Mouse (Mus musculus) forebrain, embryonic 12.5 days (tissue): ENCODE results near the gene Cntnap5c. TPM values are rescaled to one million over a fixed set of nuclear protein-coding genes. Genes with fewer than 3 reads are reported as not detected.

Experiments used
- ATAC-seq: fragments of 200-750 bp; cut with Nextera tagmentation; 2 replicates; pipeline ENCODE4 v1.8.0; 2017; ENCODE audit warnings: moderate TSS enrichment; ENCODE audit not compliant: low FRiP score
- H3K27ac ChIP-seq: fragments of 300-500 bp; sonication (generic); 2 replicates; pipeline ENCODE4 v1.5.1; 2016; ENCODE audit warnings: mild to moderate bottlenecking
- H3K27me3 ChIP-seq: fragments of 300-500 bp; sonication (generic); 2 replicates; pipeline ENCODE4 v1.6.1; 2016; ENCODE audit warnings: mild to moderate bottlenecking
- H3K36me3 ChIP-seq: fragments of 300-500 bp; sonication (generic); replicated peaks from 2 replicates; pipeline ENCODE4 v1.6.1; 2016; ENCODE audit warnings: mild to moderate bottlenecking
- H3K4me1 ChIP-seq: fragments of 300-500 bp; sonication (generic); 2 replicates; pipeline ENCODE4 v1.6.1; 2016
- H3K4me2 ChIP-seq: fragments of 300-500 bp; sonication (generic); 2 replicates; pipeline ENCODE4 v1.6.1; 2016; ENCODE audit warnings: mild to moderate bottlenecking, moderate library complexity
- H3K4me3 ChIP-seq: fragments of 300-500 bp; sonication (generic); replicated peaks from 2 replicates; pipeline ENCODE4 v1.5.1; 2016; ENCODE audit warnings: mild to moderate bottlenecking
- H3K9ac ChIP-seq: fragments of 300-500 bp; sonication (generic); 2 replicates; pipeline ENCODE4 v1.6.1; 2016; ENCODE audit warnings: mild to moderate bottlenecking
- H3K9me3 ChIP-seq: fragments of 300-500 bp; sonication (generic); 2 replicates; pipeline ENCODE4 v1.6.1; 2016
- WGBS: fragments of 180-500 bp; shearing (Covaris S2); methylation state at CpG from one replicate; pipeline ENCODE4 v1.1.7; 2016; 5-methylcytosine and 5-hydroxymethylcytosine counted together
- polyA plus RNA-seq: library from polyadenylated mRNA; unstranded; fragments of >200 nt; fragmentation: Nextera tagmentation; extraction: Ambion mirVana; gene quantifications from 2 replicates; pipeline ENCODE4 v1.2.1, GENCODE M21; 2016

Gene Cntnap5c
- 0.21 and 0.32 TPM in 2 replicates for polyA plus RNA-seq

DNA sequence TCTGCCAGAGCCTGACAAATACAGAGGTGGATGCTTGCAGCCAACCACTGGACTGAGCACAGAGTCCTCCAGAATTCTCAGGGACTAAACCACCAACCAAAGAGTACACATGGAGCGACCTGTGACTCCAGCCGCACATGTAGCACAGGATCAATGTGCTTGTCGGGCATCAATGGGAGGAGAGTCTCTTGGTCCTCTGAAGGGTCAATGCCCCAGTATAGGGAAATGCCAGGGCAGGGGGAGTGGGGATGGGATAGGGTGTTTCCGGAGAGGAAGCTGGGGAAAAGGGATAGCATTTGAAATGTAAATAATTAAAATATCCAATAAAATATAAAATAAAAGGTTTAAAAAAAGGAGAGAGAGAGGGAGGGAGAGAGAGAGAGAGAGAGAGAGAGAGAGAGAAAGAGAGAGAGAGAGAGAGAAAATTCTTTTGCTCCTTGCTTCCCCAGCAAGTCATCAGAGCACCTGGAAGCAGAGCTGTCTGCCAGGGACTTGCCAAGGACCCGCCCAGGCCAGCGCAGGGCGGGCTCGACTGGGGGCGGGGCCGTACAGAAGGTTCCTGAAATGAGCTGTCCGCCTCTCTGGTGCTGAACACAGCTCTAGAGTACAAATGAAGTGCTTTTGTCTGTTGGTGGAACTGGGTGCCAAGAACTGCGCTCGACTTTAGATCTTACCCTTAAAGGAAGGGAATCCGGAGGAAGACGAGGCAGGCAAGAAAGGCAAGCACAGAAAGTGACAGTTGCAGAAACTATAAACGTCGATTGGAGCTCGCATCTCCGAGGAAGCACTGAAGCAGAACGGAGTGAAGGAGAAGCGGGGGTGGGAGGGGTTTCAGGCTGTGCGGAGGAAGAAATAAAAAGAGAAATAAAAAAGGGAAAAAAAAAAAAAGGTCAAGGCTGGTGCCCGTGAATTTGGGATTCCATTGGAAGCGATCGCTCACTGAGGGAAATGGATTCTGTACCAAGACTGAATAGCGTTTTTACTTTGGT is at the start of gene Cntnap5c:
Gene Cntnap5c, plus strand, starts transcription at position 949 of the 989 bp plus-strand sequence.
- H3K4me1 ChIP-seq: 0 out of 2 replicates have a peak, but pooled peaks cover 3% of the 10 kb centered on the region
- H3K9me3 ChIP-seq: no peaks in the 10 kb centered on the region
- H3K4me3 ChIP-seq: peak within 1 kb of the TSS; percentile 29
- H3K36me3 ChIP-seq: no peaks in the 10 kb centered on the region
- H3K27me3 ChIP-seq: peaks cover 3% of the 10 kb centered on the region; the same call in 1 of the 2 replicates
- peak; percentile 91 for ATAC-seq
- no peak within 1 kb of the TSS for H3K27ac ChIP-seq
- 19% methylated on average over 26 of the region's 26 CpGs for WGBS
- no peak within 1 kb of the TSS for H3K9ac ChIP-seq
- peak within 1 kb of the TSS; percentile 53 for H3K4me2 ChIP-seq

DNA sequence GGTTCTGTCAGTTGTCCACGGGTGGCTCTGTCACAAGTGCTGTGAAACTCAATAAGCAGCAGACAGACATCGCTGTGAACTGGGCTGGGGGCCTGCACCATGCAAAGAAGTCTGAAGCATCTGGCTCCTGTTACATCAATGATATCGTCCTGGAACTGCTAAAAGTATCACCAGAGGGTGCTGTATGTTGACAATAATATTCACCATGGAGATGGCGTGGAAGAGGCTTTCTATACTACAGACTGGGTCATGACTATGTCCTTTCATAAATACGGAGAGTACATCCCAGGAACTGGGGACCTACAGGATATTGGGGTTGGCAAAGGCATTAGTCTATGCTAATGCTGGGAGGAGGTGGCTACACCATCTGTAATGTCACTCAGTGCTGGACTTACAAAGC is 27.3 kb upstream of the Cntnap5c start, which contains the start of gene Gm21834:
Gene Gm21834, minus strand, starts transcription at position 101 of the 400 bp plus-strand sequence.
- H3K27me3 ChIP-seq: no peaks in the 10 kb centered on the region
- H3K4me3 ChIP-seq: no peak within 1 kb of the TSS
- no peaks in the 10 kb centered on the region for H3K9me3 ChIP-seq
- no peak for ATAC-seq
- no peaks in the 10 kb centered on the region for H3K4me1 ChIP-seq
- no peaks in the 10 kb centered on the region for H3K36me3 ChIP-seq
- no peak within 1 kb of the TSS for H3K4me2 ChIP-seq
- 84% methylated on average over 5 of the region's 5 CpGs for WGBS
- no peak within 1 kb of the TSS for H3K9ac ChIP-seq
- H3K27ac ChIP-seq: no peak within 1 kb of the TSS

GRCm38 (mm10) chr17:57758033-57758432 is 11.3 kb upstream of the Cntnap5c start:
- Histone ChIP-seq H3K9me3 (no peaks in the 10 kb centered on the region), H3K27me3 (no peaks in the 10 kb centered on the region), H3K4me1 (no peaks in the 10 kb centered on the region), H3K36me3 (no peaks in the 10 kb centered on the region), H3K4me3 (no peak overlapping the region), H3K27ac (no peak overlapping the region), H3K4me2 (no peak overlapping the region), H3K9ac (no peak overlapping the region)
- no peak for ATAC-seq
- WGBS: 86% methylated on average over 1 of the region's 1 CpGs

GRCm38 (mm10) chr17:57767306-57767705 is 2.1 kb upstream of the Cntnap5c start:
- Histone ChIP-seq H3K36me3 (no peaks in the 10 kb centered on the region), H3K4me1 (0 out of 2 replicates have a peak, but pooled peaks cover 3% of the 10 kb centered on the region), H3K4me3 (no peak overlapping the region), H3K9me3 (no peaks in the 10 kb centered on the region), H3K9ac (no peak overlapping the region), H3K27me3 (peaks cover 3% of the 10 kb centered on the region; the same call in 1 of the 2 replicates), H3K4me2 (no peak overlapping the region), H3K27ac (no peak overlapping the region)
- ATAC-seq: no peak

GRCm38 (mm10) chr17:57770904-57771303 is 1.5 kb downstream of the Cntnap5c start:
- H3K9me3 ChIP-seq: no peaks in the 10 kb centered on the region
- ATAC-seq: peak; percentile 56; the same call in 1 of the 2 replicates

DNA sequence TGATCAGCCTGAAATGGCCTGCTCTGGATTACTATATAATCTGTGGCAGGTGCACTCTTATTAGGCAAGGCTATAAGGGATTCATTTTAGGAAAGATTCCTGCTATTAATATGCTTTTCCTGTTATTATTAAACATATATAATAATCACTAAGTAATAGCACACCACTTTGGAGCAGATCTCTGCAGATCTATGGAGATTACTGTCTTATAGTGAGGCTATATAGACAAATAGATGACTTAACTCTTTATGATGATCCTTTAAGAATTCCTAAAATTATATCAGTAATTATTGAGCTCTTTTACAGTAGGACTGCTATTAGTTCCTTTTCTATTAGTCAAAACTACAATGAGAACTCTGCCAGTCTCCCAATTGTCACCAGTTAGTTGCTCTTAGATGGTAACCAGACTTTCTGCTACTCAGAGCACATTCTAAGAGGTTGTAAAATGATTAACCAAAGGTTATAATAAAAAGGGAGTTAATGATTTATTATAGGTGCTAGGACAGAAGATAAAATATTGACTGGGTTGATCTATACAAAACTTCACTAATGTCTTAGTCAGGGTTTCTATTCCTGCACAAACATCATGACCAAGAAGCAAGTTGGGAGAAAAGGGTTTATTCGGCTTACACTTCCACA is 18.9 kb downstream of the Cntnap5c start:
- no peak for ATAC-seq
- H3K4me1 ChIP-seq: no peaks in the 10 kb centered on the region
- no peak overlapping the region for H3K4me3 ChIP-seq
- H3K27ac ChIP-seq: no peak overlapping the region
- H3K9ac ChIP-seq: no peak overlapping the region
- H3K27me3 ChIP-seq: no peaks in the 10 kb centered on the region
- no peaks in the 10 kb centered on the region for H3K36me3 ChIP-seq
- H3K4me2 ChIP-seq: no peak overlapping the region
- no peaks in the 10 kb centered on the region for H3K9me3 ChIP-seq
- WGBS: 74% methylated on average over 1 of the region's 1 CpGs

More at GRCm38 (mm10) chr17:57770904-57771303, 1.5 kb downstream of the Cntnap5c start:
- H3K4me1 ChIP-seq: 0 out of 2 replicates have a peak, but pooled peaks cover 3% of the 10 kb centered on the region
- no peak overlapping the region for H3K4me2 ChIP-seq
- peaks cover 3% of the 10 kb centered on the region; the same call in 1 of the 2 replicates for H3K27me3 ChIP-seq
- H3K36me3 ChIP-seq: no peaks in the 10 kb centered on the region
- H3K27ac ChIP-seq: no peak overlapping the region
- H3K9ac ChIP-seq: no peak overlapping the region
- 17% methylated on average over 4 of the region's 4 CpGs for WGBS
- H3K4me3 ChIP-seq: no peak overlapping the region

DNA sequence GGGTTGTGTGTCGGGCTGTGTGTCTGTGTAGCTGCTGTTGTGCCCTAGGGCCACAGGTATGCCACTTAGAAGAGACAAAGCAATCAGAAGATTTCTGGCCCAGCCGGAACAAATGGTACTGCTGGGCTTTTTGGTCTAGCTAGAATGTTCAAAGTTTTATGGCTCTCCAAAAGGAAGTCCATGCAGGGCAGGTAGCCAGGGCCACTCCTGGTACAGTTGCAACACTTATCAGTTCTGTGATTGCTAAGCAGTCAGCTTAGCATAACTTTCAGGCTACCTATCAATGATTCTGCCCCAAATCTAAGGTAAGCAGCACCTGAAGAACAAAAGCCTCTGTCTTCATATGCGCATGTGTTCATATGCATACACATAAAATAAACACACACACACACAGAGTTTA is 26.0 kb downstream of the Cntnap5c start:
- 88% methylated on average over 3 of the region's 3 CpGs for WGBS
- ATAC-seq: no peak

DNA sequence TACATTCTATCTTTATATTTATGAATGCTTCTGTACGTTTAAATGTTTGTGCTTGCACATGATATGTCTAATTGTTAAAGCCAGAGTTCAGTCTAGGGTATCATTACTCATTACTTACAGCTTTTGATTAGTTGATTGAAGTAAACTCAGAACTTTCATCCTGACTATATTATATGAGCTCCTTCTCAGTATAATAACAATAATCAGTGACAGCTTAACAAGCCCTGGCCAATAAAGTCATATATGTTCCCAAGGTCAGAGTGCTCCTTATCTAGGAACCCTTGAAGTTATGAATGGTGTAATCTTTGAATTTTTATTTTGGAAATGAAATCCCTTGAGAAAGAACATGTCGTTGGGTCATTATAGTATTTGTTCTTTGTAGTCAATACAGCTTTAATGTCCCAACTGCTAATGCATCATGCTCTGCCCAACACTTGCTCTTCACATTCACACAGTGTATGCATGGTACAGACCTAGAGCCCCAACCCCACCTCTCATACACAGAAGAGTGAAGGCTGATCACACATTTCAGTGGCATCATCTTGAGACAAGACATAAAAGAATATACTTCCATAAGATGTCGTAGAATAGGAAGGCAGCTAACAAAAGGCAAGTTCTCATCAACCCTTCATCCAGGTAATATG is 27.4 kb downstream of the Cntnap5c start:
- Histone ChIP-seq H3K9me3 (no peaks in the 10 kb centered on the region), H3K4me1 (peaks cover 5% of the 10 kb centered on the region; the same call in 1 of the 2 replicates), H3K9ac (no peak overlapping the region), H3K4me3 (no peak overlapping the region), H3K27me3 (no peaks in the 10 kb centered on the region), H3K4me2 (no peak overlapping the region), H3K27ac (no peak overlapping the region), H3K36me3 (no peaks in the 10 kb centered on the region)
- no peak for ATAC-seq
- 88% methylated on average over 3 of the region's 3 CpGs for WGBS

More for the DNA sequence above, 26.0 kb downstream of the Cntnap5c start:
- peaks cover 5% of the 10 kb centered on the region; the same call in 1 of the 2 replicates for H3K4me1 ChIP-seq
- no peak overlapping the region for H3K9ac ChIP-seq
- no peaks in the 10 kb centered on the region for H3K36me3 ChIP-seq
- no peak overlapping the region for H3K27ac ChIP-seq
- no peaks in the 10 kb centered on the region for H3K9me3 ChIP-seq
- no peak overlapping the region for H3K4me2 ChIP-seq
- no peaks in the 10 kb centered on the region for H3K27me3 ChIP-seq
- no peak overlapping the region for H3K4me3 ChIP-seq

DNA sequence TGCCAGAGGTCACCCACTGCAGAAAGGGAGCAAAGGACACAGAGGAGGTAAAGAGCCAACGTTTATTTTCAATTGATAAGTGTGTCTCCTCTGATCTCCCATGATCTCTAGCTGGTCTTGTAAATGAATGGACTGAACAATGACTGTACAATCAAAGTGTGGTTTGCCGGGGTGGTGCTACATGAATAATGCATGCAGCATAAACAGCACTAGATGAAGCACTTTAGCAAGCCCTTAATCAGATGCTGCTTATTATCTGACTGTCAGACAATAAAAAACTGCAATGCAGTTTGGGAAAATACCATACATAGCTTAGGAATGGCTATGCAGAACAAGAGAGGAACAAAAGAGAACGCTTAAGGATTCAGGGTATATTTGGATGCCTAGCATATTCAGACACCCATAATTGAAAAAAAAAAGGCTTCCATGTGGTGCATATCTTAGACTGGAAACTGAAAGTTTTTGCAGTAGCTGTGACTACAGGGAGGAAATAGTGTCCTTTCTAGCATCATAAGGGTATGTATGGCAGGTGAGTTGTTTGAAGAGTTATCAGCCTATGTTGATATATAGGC is 30.1 kb downstream of the Cntnap5c start:
- peak; percentile 80 for ATAC-seq
- no peak overlapping the region for H3K9ac ChIP-seq
- no peak overlapping the region for H3K4me2 ChIP-seq
- H3K4me1 ChIP-seq: peaks cover 5% of the 10 kb centered on the region; the same call in 1 of the 2 replicates
- H3K27ac ChIP-seq: no peak overlapping the region
- no peaks in the 10 kb centered on the region for H3K36me3 ChIP-seq
- no peaks in the 10 kb centered on the region for H3K27me3 ChIP-seq
- no peaks in the 10 kb centered on the region for H3K9me3 ChIP-seq
- no peak overlapping the region for H3K4me3 ChIP-seq
- 21% methylated on average over 3 of the region's 3 CpGs for WGBS

DNA sequence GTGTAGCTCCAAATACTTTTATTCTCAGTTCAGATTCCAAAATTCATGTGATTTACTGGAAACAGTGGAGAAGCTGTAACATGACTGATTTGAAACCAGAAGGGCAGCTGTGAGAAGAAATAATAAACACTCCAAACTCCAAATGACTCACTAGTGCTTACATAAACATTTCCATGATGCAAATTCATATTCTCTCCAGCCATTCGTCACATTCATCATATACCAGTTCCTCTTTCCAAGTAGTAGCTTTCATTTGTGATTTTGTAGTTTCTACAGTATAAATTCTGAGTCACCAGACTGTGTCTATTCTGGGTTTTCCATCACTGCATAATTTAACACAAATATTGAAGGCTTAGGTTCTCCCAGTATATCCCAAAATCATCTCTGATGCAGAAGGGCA is 31.8 kb downstream of the Cntnap5c start:
- no peak for ATAC-seq
- H3K4me3 ChIP-seq: no peak overlapping the region
- no peak overlapping the region for H3K9ac ChIP-seq
- no peaks in the 10 kb centered on the region for H3K9me3 ChIP-seq
- no peak overlapping the region for H3K27ac ChIP-seq
- no peaks in the 10 kb centered on the region for H3K36me3 ChIP-seq
- peaks cover 5% of the 10 kb centered on the region; the same call in 1 of the 2 replicates for H3K4me1 ChIP-seq
- no peak overlapping the region for H3K4me2 ChIP-seq
- no peaks in the 10 kb centered on the region for H3K27me3 ChIP-seq
- WGBS: 90% methylated on average over 1 of the region's 1 CpGs

DNA sequence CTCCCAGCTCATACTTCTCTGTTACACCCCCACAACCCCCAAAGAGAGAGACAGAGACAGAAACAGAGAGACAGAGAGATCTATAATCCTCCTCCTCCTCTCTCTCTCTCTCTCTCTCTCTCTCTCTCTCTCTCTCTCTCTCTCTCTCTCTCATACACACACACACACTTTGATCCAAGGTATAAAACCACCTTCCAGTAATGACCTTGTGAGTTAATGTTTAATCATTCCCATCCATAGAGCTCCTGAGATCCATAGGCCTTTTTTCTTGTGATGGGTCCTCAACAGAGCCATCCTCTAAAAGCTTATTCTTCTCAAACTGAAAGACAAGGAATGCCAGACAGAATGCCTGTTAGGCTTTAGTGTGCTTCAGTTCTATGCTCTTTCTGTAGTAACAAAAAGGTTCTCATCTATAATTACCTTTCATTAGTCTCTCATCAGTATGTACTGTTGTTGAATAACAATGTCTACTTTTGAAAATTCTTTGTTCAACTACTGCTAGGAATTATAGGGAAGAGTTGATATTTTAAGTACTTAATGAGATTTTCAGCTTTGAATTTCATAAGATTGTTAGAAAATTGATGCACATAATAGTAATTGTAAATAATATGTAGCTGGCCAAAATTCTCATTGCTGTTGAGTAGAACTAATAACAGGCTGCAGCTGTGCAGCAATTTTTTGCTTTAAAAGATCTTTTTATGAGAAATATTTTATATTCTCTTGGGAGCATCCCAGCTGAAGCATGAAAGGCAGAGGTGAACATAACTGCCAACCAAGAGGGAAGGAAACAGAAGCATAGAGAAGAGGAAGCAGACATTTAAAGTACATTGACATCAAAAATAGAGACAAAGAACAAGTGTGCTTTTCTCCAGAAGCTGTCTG is 68.0 kb downstream of the Cntnap5c start:
- Histone ChIP-seq H3K27me3 (no peaks in the 10 kb centered on the region), H3K9ac (no peak overlapping the region), H3K4me3 (no peak overlapping the region), H3K27ac (no peak overlapping the region), H3K9me3 (no peaks in the 10 kb centered on the region), H3K36me3 (no peaks in the 10 kb centered on the region), H3K4me2 (no peak overlapping the region), H3K4me1 (no peaks in the 10 kb centered on the region)
- ATAC-seq: no peak
